Mouse (Mus musculus): ENCODE measurements around the gene Dusp8. TPM values are rescaled to one million over a fixed set of nuclear protein-coding genes. Genes with fewer than 3 reads are reported as not detected.

The Dusp8 gene
- total RNA-seq, 1 experiment, result 1.2 TPM

GRCm38 (mm10) chr7:142097776-142098175 is 2.1 kb upstream of the Dusp8 start:
- no peak overlapping the region for H3K4me3 ChIP-seq (ENCODE audit: insufficient read depth in 1 of 2, low read depth in 1 of 2, low read length in 2 of 2, poor library complexity in 1 of 2, severe bottlenecking in 1 of 2)
- no peaks in the 10 kb centered on the region for H3K9me3 ChIP-seq (ENCODE audit: control insufficient read depth, insufficient read depth, low read depth, low read length)
- no peaks in the 10 kb centered on the region for H3K36me3 ChIP-seq (ENCODE audit: control insufficient read depth, insufficient read depth, low read length, poor library complexity, severe bottlenecking)
- peak; percentile 62 for DNase-seq (ENCODE audit: low read depth, low spot score)
- TF ChIP-seq ZC3H11A (IDR thresholded peaks at IDR 0.05; ENCODE audit: borderline replicate concordance, low read depth, low read length) (peak; percentile 60; the same call in 1 of the 2 replicates), ZNF384 (IDR thresholded peaks at IDR 0.05; ENCODE audit: low read depth, low read length) (no peak)
- in situ Hi-C loops (cut with MboI; ENCODE audit: low sequenced_read_pairs in 2 of 2, unreplicated experiment in 2 of 2), result no loop called here
- H3K27ac ChIP-seq (ENCODE audit: insufficient read depth, low read depth, low read length, poor library complexity, severe bottlenecking), result no peak overlapping the region
- peaks cover 0 to 4% of the 10 kb centered on the region in 2 experiments; a peak in 1 of 4 replicates for H3K4me1 ChIP-seq (ENCODE audit: control insufficient read depth in 2 of 2, insufficient read depth in 2 of 2, low read length in 2 of 2, poor library complexity in 1 of 2)
- no peak overlapping the region for H3K9ac ChIP-seq (ENCODE audit: insufficient read depth, low read depth, low read length, poor library complexity, severe bottlenecking)

GRCm38 (mm10) chr7:142096701-142097100 is 1.1 kb upstream of the Dusp8 start:
- no peak overlapping the region for H3K27ac ChIP-seq (ENCODE audit: insufficient read depth, low read depth, low read length, poor library complexity, severe bottlenecking)
- in situ Hi-C loops (cut with MboI; ENCODE audit: low sequenced_read_pairs in 2 of 2, unreplicated experiment in 2 of 2), result no loop called here
- no peaks in the 10 kb centered on the region for H3K9me3 ChIP-seq (ENCODE audit: control insufficient read depth, insufficient read depth, low read depth, low read length)
- TF ChIP-seq HCFC1 (IDR thresholded peaks at IDR 0.05; ENCODE audit: borderline replicate concordance, insufficient read depth, low read length) (no peak), ZNF384 (IDR thresholded peaks at IDR 0.05; ENCODE audit: low read depth, low read length) (no peak)
- H3K36me3 ChIP-seq (ENCODE audit: control insufficient read depth, insufficient read depth, low read length, poor library complexity, severe bottlenecking), result no peaks in the 10 kb centered on the region
- peaks cover 0 to 4% of the 10 kb centered on the region in 2 experiments; a peak in 1 of 4 replicates for H3K4me1 ChIP-seq (ENCODE audit: control insufficient read depth in 2 of 2, insufficient read depth in 2 of 2, low read length in 2 of 2, poor library complexity in 1 of 2)
- H3K4me3 ChIP-seq (ENCODE audit: insufficient read depth in 1 of 2, low read depth in 1 of 2, low read length in 2 of 2, poor library complexity in 1 of 2, severe bottlenecking in 1 of 2), result no peak overlapping the region
- H3K9ac ChIP-seq (ENCODE audit: insufficient read depth, low read depth, low read length, poor library complexity, severe bottlenecking), result no peak overlapping the region
- no peak for DNase-seq (ENCODE audit: low read depth, low spot score)

- peak overlapping the region; percentile 76 for H3K9ac ChIP-seq (ENCODE audit: insufficient read depth, low read depth, low read length, poor library complexity, severe bottlenecking)
- H3K9me3 ChIP-seq (ENCODE audit: control insufficient read depth, insufficient read depth, low read depth, low read length), result no peaks in the 10 kb centered on the region
- TF ChIP-seq CHD2 (IDR thresholded peaks at IDR 0.05; ENCODE audit: low read depth, low read length), result no peak
- no peak for TF ChIP-seq ZC3H11A (IDR thresholded peaks at IDR 0.05; ENCODE audit: borderline replicate concordance, low read depth, low read length)
- no peak for TF ChIP-seq MAFK (IDR thresholded peaks at IDR 0.05; ENCODE audit: insufficient read depth, low read depth, low read length)
- TF ChIP-seq HCFC1 (IDR thresholded peaks at IDR 0.05; ENCODE audit: borderline replicate concordance, insufficient read depth, low read length), result no peak
- no peak for TF ChIP-seq ZNF384 (IDR thresholded peaks at IDR 0.05; ENCODE audit: low read depth, low read length)
- no peak overlapping the region for H3K27ac ChIP-seq (ENCODE audit: insufficient read depth, low read depth, low read length, poor library complexity, severe bottlenecking)
- in situ Hi-C loops (cut with MboI; ENCODE audit: low sequenced_read_pairs in 2 of 2, unreplicated experiment in 2 of 2), result no loop called here
- no peaks in the 10 kb centered on the region for H3K36me3 ChIP-seq (ENCODE audit: control insufficient read depth, insufficient read depth, low read length, poor library complexity, severe bottlenecking)
- no peak for DNase-seq (ENCODE audit: low read depth, low spot score)
- H3K4me1 ChIP-seq (ENCODE audit: control insufficient read depth in 2 of 2, insufficient read depth in 2 of 2, low read length in 2 of 2, poor library complexity in 1 of 2), result peaks cover 0 to 4% of the 10 kb centered on the region in 2 experiments; a peak in 1 of 4 replicates
- H3K4me3 ChIP-seq (ENCODE audit: insufficient read depth in 1 of 2, low read depth in 1 of 2, low read length in 2 of 2, poor library complexity in 1 of 2, severe bottlenecking in 1 of 2), result peak overlapping the region; percentile 75 to 98
These were observed 1.1 kb downstream of the Dusp8 start for GRCm38 (mm10) chr7:142094301-142095143.

GRCm38 (mm10) chr7:142093696-142094240 is 1.9 kb downstream of the Dusp8 start:
- H3K9ac ChIP-seq (ENCODE audit: insufficient read depth, low read depth, low read length, poor library complexity, severe bottlenecking), result no peak overlapping the region
- H3K4me3 ChIP-seq (ENCODE audit: insufficient read depth in 1 of 2, low read depth in 1 of 2, low read length in 2 of 2, poor library complexity in 1 of 2, severe bottlenecking in 1 of 2), result peak overlapping the region in 1 of 2 experiments; percentile 75; a peak in 1 of 4 replicates
- no peaks in the 10 kb centered on the region for H3K36me3 ChIP-seq (ENCODE audit: control insufficient read depth, insufficient read depth, low read length, poor library complexity, severe bottlenecking)
- in situ Hi-C loops (cut with MboI; ENCODE audit: low sequenced_read_pairs in 2 of 2, unreplicated experiment in 2 of 2), result no loop called here
- TF ChIP-seq HCFC1 (IDR thresholded peaks at IDR 0.05; ENCODE audit: borderline replicate concordance, insufficient read depth, low read length), result no peak
- H3K4me1 ChIP-seq (ENCODE audit: control insufficient read depth in 2 of 2, insufficient read depth in 2 of 2, low read length in 2 of 2, poor library complexity in 1 of 2), result peaks cover 0 to 4% of the 10 kb centered on the region in 2 experiments; a peak in 1 of 4 replicates
- H3K27ac ChIP-seq (ENCODE audit: insufficient read depth, low read depth, low read length, poor library complexity, severe bottlenecking), result no peak overlapping the region
- H3K9me3 ChIP-seq (ENCODE audit: control insufficient read depth, insufficient read depth, low read depth, low read length), result no peaks in the 10 kb centered on the region
- DNase-seq (ENCODE audit: low read depth, low spot score), result no peak

GRCm38 (mm10) chr7:142092991-142093390 is 2.7 kb downstream of the Dusp8 start:
- Histone ChIP-seq H3K9ac (ENCODE audit: insufficient read depth, low read depth, low read length, poor library complexity, severe bottlenecking) (no peak overlapping the region), H3K36me3 (ENCODE audit: control insufficient read depth, insufficient read depth, low read length, poor library complexity, severe bottlenecking) (no peaks in the 10 kb centered on the region), H3K4me1 (ENCODE audit: control insufficient read depth in 2 of 2, insufficient read depth in 2 of 2, low read length in 2 of 2, poor library complexity in 1 of 2) (peaks cover 0 to 4% of the 10 kb centered on the region in 2 experiments; a peak in 1 of 4 replicates), H3K4me3 (ENCODE audit: insufficient read depth in 1 of 2, low read depth in 1 of 2, low read length in 2 of 2, poor library complexity in 1 of 2, severe bottlenecking in 1 of 2) (no peak overlapping the region), H3K9me3 (ENCODE audit: control insufficient read depth, insufficient read depth, low read depth, low read length) (no peaks in the 10 kb centered on the region), H3K27ac (ENCODE audit: insufficient read depth, low read depth, low read length, poor library complexity, severe bottlenecking) (no peak overlapping the region)
- DNase-seq (ENCODE audit: low read depth, low spot score), result no peak
- in situ Hi-C loops (cut with MboI; ENCODE audit: low sequenced_read_pairs in 2 of 2, unreplicated experiment in 2 of 2), result no loop called here
- no peak for TF ChIP-seq HCFC1 (IDR thresholded peaks at IDR 0.05; ENCODE audit: borderline replicate concordance, insufficient read depth, low read length)
- no peak for TF ChIP-seq CHD2 (IDR thresholded peaks at IDR 0.05; ENCODE audit: low read depth, low read length)
- no peak for TF ChIP-seq MAFK (IDR thresholded peaks at IDR 0.05; ENCODE audit: insufficient read depth, low read depth, low read length)
- no peak for TF ChIP-seq ZC3H11A (IDR thresholded peaks at IDR 0.05; ENCODE audit: borderline replicate concordance, low read depth, low read length)
- TF ChIP-seq ZNF384 (IDR thresholded peaks at IDR 0.05; ENCODE audit: low read depth, low read length), result no peak
